Mouse (Mus musculus): ENCODE results near the gene Haus4. TPM values are rescaled to one million over a fixed set of nuclear protein-coding genes. Genes with fewer than 3 reads are reported as not detected.
A peak's percentile ranks its signal among the peaks of the same experiment; 100 is the strongest.

Gene Haus4
- polyA plus RNA-seq, 1 experiment from 2014 or later = 34.0 TPM

GRCm38 (mm10) chr14:54492345-54493131 is 61.9 kb downstream of the Haus4 start:
- H3K4me1 ChIP-seq (replicated peaks) = peaks cover 6% of the 10 kb centered on the region; the same call in 1 of the 2 replicates
- H3K4me2 ChIP-seq = no peak overlapping the region
- no peak overlapping the region for H3K4me3 ChIP-seq
- no peaks in the 10 kb centered on the region for H3K36me3 ChIP-seq
- WGBS = 67% methylated on average over 18 of the region's 18 CpGs
- no peak overlapping the region for H3K27ac ChIP-seq
- no peaks in the 10 kb centered on the region for H3K9me3 ChIP-seq (replicated peaks)
- no peak overlapping the region for H3K9ac ChIP-seq
- no peaks in the 10 kb centered on the region for H3K27me3 ChIP-seq
- ATAC-seq (replicated peaks; ENCODE audit: insufficient number of reproducible peaks, insufficient read depth, low FRiP score, low read depth) = peak; percentile 47; the same call in 1 of the 2 replicates

Other genes with a start within 250 kb of the Haus4 start
- 53.2 and 54.4 TPM in 2 replicates for gene Oxa1l, start 193.8 kb downstream of the Haus4 start, polyA plus RNA-seq (2015; fragmentation: Nextera tagmentation; extraction: Ambion mirVana)
- gene Slc7a7, start 136.8 kb downstream of the Haus4 start, polyA plus RNA-seq (2015; fragmentation: Nextera tagmentation; extraction: Ambion mirVana) = 7.7 and 11.0 TPM in 2 replicates
- gene Mrpl52, start 127.7 kb downstream of the Haus4 start, polyA plus RNA-seq (2015; fragmentation: Nextera tagmentation; extraction: Ambion mirVana) = 196 and 285 TPM in 2 replicates
- gene Mmp14, start 123.0 kb downstream of the Haus4 start, polyA plus RNA-seq (2015; fragmentation: Nextera tagmentation; extraction: Ambion mirVana) = 91.2 and 125 TPM in 2 replicates
- gene Lrp10, start 90.5 kb downstream of the Haus4 start, polyA plus RNA-seq (2015; fragmentation: Nextera tagmentation; extraction: Ambion mirVana) = 41.9 and 51.6 TPM in 2 replicates
- gene Rem2, start 78.5 kb downstream of the Haus4 start, polyA plus RNA-seq (2015; fragmentation: Nextera tagmentation; extraction: Ambion mirVana) = 1.1 and 1.9 TPM in 2 replicates
- gene Prmt5, start 37.1 kb downstream of the Haus4 start, polyA plus RNA-seq (2015; fragmentation: Nextera tagmentation; extraction: Ambion mirVana) = 47.4 and 57.4 TPM in 2 replicates
- gene Ajuba, start 22.9 kb upstream of the Haus4 start, polyA plus RNA-seq (2015; fragmentation: Nextera tagmentation; extraction: Ambion mirVana) = 23.1 and 35.5 TPM in 2 replicates
- gene 4931414P19Rik, start 51.4 kb upstream of the Haus4 start, polyA plus RNA-seq (2015; fragmentation: Nextera tagmentation; extraction: Ambion mirVana) = 4.8 and 5.0 TPM in 2 replicates
- gene Psmb5, start 63.4 kb upstream of the Haus4 start, polyA plus RNA-seq (2015; fragmentation: Nextera tagmentation; extraction: Ambion mirVana) = 294 and 335 TPM in 2 replicates
- gene Psmb11, start 66.8 kb upstream of the Haus4 start, polyA plus RNA-seq (2015; fragmentation: Nextera tagmentation; extraction: Ambion mirVana) = 1.7 and 17.6 TPM in 2 replicates
- not detected in 2 replicates for gene Gm17606, start 86.3 kb upstream of the Haus4 start, polyA plus RNA-seq (2015; fragmentation: Nextera tagmentation; extraction: Ambion mirVana)
- 1.6 and 2.1 TPM in 2 replicates for gene Cdh24, start 86.7 kb upstream of the Haus4 start, polyA plus RNA-seq (2015; fragmentation: Nextera tagmentation; extraction: Ambion mirVana)
- 40.7 and 42.3 TPM in 2 replicates for gene 1700123O20Rik, start 131.6 kb upstream of the Haus4 start, polyA plus RNA-seq (2015; fragmentation: Nextera tagmentation; extraction: Ambion mirVana)
- gene Acin1, start 132.3 kb upstream of the Haus4 start, polyA plus RNA-seq (2015; fragmentation: Nextera tagmentation; extraction: Ambion mirVana) = 75.5 and 80.1 TPM in 2 replicates
- 0.15 and 0.16 TPM in 2 replicates for gene Gm29776, start 144.2 kb upstream of the Haus4 start, polyA plus RNA-seq (2015; fragmentation: Nextera tagmentation; extraction: Ambion mirVana)
- gene Cebpe, start 157.6 kb upstream of the Haus4 start, polyA plus RNA-seq (2015; fragmentation: Nextera tagmentation; extraction: Ambion mirVana) = 0.10 and 0.11 TPM in 2 replicates
- 2.8 and 4.4 TPM in 2 replicates for gene Slc7a8, start 227.3 kb upstream of the Haus4 start, polyA plus RNA-seq (2015; fragmentation: Nextera tagmentation; extraction: Ambion mirVana)